7 mouse cellular contexts compared by ENCODE assay signal in genomic region chr5:52112191-52112760, GRCm38 (mm10).
A peak's percentile ranks its signal among the peaks of the same experiment; 100 is the strongest.
DNase-seq lines count a peak whose midpoint lies in the region; ATAC-seq lines count a peak whose summit lies in the region.

No protein-coding gene starts in this region.

- peaks cover 66% of the 10 kb centered on the region for H3K27me3 ChIP-seq in megakaryocyte, embryonic 14.5 days (replicated peaks)

- peak; percentile 37 for DNase-seq in CD4-positive, CD25-positive, alpha-beta regulatory T cell, adult 2 months (ENCODE audit: low read depth, low spot score)
- DNase-seq in thymus, postnatal 36 days = no peak
- no peak for DNase-seq in ovary, adult 18-20 months (ENCODE audit: low spot score)
- DNase-seq in left cerebral cortex, postnatal 14 days (ENCODE audit: low spot score in 2 of 2) = no peak

- intact Hi-C loops in left cerebral cortex, postnatal 14 days (cut with DNase I) = loop anchor here (10.0 kb wide), 1 partner anchor 683 kb away; no protein-coding TSS in a partner anchor

- H3K4me3 ChIP-seq in megakaryocyte, embryonic 14.5 days (replicated peaks) = peak overlapping the region; percentile 96

- H3K9me3 ChIP-seq in megakaryocyte, embryonic 14.5 days = no peaks in the 10 kb centered on the region

- peak; percentile 10 for ATAC-seq in activated CD4-positive, CD25-positive, alpha-beta regulatory T cell, adult 4 months
- ATAC-seq in hematopoietic stem cell, adult 5-6 weeks (replicated peaks in 1 of 2; ENCODE audit: insufficient read depth in 1 of 2, low FRiP score in 2 of 2, low TSS enrichment in 1 of 2, low read depth in 1 of 2, poor library complexity in 2 of 2, severe bottlenecking in 2 of 2) = peak; percentile 47

- H3K36me3 ChIP-seq in megakaryocyte, embryonic 14.5 days (replicated peaks; ENCODE audit: low read length) = no peaks in the 10 kb centered on the region

- H3K4me1 ChIP-seq in megakaryocyte, embryonic 14.5 days = peaks cover 46% of the 10 kb centered on the region
